Mouse (Mus musculus) spleen, postnatal 14 days (tissue): ENCODE results near the gene Zfp36.
A peak's percentile ranks its signal among the peaks of the same experiment; 100 is the strongest.
"Not testable (repeated sequence)": the region's sequence is repeated elsewhere in the genome, so short reads cannot be mapped to it uniquely, and the experiment has no call there.

Experiments
- DNase-seq, 2 experiments: peaks; one replicate each; pipeline ENCODE4 v3.0.0; 2021 to 2022; ENCODE audit warnings: low spot score in 2 of 2

Zfp36 gene

DNA sequence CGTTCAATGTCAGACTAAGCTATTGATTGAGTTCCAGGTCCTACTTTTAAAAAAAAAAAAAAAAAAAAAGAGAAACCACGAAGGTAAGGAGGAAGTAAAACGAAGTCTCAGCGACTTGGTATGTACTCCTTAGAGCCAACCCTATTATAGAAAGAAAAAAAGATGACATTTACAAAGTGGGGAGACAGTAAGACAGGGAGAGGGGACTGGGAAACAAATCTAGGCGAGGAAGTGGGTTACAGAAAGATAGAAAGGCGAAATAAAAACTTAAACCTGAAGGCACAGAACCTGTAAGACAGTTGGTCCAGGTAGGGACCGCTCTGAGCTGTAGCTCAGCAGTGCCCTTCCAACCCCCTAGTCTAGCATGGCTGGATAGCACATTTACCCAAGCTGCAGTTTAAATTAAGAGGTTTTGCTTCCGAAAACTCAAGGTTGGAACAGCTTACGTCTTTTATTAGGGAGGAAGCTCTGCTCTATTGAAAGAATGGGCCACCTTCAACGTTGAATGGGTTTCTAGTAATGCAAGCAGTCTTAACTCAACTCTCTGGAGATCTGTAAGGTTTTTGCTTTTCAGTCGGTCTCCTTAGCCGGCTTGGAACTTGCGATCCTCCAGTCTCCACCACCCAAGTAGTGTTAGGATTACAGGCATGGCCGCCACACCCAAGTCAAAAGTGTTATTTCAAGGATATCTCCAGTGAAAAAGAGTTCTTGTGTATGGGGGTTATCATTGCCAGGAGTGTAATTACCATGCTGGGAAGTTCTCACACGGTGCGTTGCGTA lies at the start of gene Zfp36:
Gene Zfp36, minus strand, starts transcription at position 17 of the 780 bp plus-strand sequence.
- no peak for DNase-seq

- DNase-seq = no peak
Measured at GRCm38 (mm10) chr7:28427738-28428137, 47.7 kb upstream of the Zfp36 start.

DNA sequence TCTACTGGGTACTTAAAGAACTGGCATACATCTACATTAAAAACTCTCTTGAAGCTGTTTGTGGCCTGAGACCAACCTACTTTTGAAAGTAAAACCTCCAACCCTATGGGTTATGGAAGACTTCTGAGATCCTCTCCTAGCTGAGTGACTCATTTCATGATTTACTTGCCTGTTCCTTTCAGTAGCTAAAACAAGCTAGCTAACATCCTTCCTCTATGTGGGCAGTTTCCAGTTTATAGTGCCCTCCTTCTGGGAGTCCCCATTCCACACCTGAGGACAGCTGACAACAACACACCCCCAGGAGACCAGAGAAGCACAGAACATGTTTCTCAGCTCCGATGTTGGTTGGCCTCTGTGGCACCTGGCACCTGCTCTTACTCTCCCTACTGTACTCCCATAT lies 43.0 kb upstream of the Zfp36 start:
- DNase-seq = no peak

DNA sequence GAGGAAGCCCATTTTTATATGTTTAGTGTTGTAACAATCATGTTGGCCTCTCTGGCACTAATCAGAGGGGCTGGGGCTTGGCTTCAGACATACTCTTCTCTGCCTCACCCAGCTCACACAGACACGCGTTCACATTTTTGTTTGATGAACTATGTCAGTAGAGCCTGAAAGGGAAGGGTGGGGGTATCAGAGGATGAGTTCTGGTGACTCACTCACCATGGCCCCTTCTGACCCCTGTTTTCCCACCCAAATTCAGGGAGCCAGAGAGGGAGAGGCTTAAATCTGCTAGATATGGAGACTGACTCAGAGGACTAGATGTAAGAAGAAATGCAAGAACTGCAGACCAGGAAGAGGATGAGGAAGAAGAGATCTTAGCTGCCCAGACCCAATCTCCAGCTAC lies 39.4 kb upstream of the Zfp36 start:
- no peak for DNase-seq

GRCm38 (mm10) chr7:28418096-28418670 lies 38.1 kb upstream of the Zfp36 start:
- no peak for DNase-seq

DNA sequence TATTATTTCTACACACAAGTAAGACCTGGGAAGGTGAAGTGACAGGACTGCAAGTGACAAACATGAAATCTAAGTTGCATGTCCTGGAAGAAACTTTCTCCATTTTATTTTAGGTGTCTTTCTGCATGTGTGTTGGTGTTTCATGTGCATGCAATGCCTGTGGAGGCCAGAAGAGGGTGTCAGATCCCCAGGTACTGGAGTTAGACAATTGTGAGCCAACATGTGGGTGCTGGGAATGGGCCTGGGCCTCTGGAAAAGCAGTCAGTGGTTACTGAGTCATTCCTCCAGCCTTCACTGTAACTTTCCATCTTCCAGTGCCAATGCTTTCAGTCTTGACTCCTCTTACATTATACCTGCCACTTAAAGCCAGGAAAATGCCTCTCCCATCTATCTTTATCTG lies 37.3 kb upstream of the Zfp36 start:
- DNase-seq = no peak

GRCm38 (mm10) chr7:28412826-28413225 lies 32.8 kb upstream of the Zfp36 start:
- no peak for DNase-seq

GRCm38 (mm10) chr7:28410841-28411475 lies 30.9 kb upstream of the Zfp36 start:
- no peak for DNase-seq

DNA sequence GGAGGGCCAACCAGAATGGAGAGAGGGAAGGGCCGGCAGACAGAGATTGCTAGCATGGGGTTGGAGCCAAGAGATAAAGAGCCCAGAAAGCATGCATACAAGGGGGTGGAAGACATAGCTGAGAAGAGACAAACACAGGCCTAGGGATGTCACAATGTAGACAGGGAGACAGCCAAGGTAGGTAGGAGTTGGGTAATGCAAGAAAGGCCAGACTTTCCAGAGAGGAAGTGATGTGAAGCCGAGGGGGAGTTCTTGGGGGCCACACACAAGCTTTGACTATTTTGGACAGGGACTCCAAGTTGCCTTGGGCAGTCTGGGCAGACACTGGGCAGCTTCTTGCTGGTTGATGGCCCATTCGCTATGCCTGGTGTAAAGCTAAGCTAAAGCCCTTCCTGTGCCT lies 21.9 kb upstream of the Zfp36 start:
- no peak for DNase-seq

- DNase-seq = no peak
Measured at GRCm38 (mm10) chr7:28401030-28401429, 21.0 kb upstream of the Zfp36 start.

DNA sequence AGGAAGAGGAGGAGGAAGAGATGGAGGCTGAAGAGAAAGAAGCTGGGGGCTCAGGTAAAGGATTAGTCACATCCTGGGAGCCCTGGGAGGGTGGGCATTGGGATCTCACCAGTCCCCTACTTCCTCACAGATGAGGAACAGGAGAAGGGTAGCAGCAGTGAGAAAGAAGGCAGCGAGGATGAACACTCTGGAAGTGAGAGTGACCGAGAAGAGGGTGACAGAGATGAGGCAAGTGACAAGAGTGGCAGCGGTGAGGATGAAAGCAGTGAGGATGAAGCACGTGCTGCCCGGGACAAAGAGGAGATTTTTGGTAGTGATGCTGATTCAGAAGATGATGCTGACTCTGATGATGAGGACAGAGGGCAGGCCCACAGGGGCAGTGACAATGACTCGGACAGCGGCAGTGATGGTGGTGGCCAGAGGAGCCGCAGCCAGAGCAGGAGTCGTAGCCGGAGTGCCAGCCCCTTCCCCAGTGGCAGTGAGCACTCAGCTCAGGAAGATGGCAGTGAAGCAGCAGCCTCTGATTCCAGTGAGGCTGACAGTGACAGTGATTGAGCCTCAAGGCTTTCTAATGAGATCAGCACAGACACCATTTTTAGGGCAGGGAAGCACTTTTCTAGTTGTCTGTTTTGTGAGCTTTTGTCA lies 18.8 kb upstream of the Zfp36 start:
- DNase-seq = no peak

GRCm38 (mm10) chr7:28398000-28398399 lies 17.9 kb upstream of the Zfp36 start:
- no peak for DNase-seq

GRCm38 (mm10) chr7:28395425-28395824 lies 15.4 kb upstream of the Zfp36 start:
- no peak for DNase-seq

- DNase-seq = no peak
Measured at GRCm38 (mm10) chr7:28393272-28393951, 13.4 kb upstream of the Zfp36 start.

DNA sequence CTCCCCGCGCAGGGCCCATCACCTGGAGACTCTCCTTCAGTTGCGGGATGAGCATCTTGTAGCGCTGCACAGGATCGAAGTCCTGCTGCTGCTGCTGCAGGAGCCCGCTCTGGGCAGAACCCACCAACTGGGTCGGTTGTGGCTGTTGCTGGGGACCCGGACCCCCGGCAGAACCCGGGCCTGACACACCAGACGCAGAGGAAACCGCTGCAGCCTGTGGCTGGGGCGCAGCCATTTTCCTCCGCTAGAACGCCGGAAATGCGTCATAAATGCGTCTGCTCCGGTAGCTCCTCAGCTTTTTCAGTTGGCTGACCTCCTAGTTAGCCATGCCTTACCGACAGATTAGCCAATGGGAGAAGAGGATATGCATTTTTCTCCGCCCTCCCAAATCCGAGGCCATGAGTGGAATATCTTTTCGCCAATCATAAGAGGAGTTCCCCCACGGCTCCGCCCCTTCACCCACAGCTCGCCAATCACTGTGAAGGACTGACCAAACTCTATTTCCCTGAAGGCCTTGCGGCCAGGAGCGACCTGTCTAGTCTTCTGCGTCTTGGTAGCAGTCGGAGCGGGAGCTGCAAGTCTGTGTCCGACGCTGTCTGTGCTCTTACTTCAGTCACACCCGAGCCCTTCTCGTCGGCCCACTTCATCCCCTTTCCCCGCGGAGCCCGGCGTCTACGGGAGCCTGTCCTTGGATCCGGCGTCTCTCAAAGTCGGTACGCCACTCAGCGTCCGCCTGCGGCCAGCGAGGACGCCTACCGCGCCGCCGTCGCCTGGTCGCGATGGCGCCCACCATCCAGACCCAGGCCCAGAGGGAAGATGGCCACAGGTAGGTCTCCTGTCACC lies 12.6 kb upstream of the Zfp36 start, which contains the start of the genes Med29 and Paf1:
Gene Med29, minus strand, starts transcription at position 280 of the 843 bp plus-strand sequence.
Gene Paf1, plus strand, starts transcription at position 523 of the 843 bp plus-strand sequence.
- DNase-seq = peak; percentile 88

DNA sequence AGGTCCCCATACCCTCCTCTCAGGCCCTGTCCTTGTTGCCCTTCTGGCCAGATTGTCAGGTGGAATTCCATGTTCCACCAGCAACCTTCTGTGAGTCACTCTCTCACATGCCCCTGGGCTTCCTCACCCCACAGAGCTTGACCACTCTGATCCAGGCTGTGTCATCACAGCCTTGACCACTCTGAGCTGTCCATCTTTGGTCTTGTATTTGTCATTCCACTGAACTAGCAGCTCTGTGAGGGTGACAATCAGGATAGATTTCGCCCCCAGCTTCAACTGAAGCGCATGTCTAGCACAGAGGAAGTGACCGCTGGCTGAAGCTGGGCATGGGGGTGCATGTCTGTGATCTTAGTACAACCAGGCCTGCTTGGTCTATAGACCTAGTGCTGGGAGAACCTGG lies 10.3 kb upstream of the Zfp36 start:
- no peak for DNase-seq

DNA sequence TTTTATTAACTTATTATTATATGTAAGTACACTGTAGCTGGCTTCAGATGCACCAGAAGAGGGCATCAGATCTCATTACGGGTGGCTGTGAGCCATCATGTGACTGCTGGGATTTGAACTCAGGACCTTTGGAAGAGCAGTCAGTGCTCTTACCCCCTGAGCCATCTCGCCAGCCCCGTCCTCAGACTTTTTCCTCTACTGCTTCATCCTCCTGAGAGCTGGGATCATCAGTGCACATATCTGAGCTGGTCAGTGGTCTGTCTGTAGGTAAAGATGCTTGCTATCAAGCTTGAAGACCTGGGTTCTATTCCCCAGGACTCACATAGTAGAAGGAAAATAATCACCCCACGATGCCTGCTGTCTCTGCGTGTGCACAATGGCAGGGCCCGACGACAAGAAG lies 7.3 kb upstream of the Zfp36 start:
- not testable (repeated sequence) for DNase-seq

DNA sequence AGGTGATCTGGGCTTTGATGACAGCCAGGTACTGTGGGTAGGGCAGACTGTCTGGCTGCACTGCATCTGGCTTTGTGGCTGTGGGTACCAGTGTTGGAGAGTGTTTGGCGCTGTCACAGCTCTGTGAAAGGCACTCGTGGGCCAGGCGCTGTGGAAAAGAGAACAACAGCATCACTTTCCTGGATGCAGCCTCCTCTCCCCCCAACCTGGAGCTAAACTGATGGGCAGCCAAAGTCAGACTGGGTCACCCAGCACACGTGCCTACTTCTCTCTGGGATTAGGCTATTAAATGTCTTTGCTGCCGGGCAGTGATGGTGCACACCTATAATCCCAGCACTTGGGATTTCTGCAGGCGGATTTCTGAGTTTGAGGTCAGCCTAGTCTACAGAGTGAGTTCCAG lies 6.8 kb upstream of the Zfp36 start:
- DNase-seq = not testable (repeated sequence)

GRCm38 (mm10) chr7:28386462-28386861 lies 6.4 kb upstream of the Zfp36 start:
- DNase-seq = peak; percentile 76 to 87

GRCm38 (mm10) chr7:28386007-28386406 lies 6.0 kb upstream of the Zfp36 start:
- no peak for DNase-seq

DNA sequence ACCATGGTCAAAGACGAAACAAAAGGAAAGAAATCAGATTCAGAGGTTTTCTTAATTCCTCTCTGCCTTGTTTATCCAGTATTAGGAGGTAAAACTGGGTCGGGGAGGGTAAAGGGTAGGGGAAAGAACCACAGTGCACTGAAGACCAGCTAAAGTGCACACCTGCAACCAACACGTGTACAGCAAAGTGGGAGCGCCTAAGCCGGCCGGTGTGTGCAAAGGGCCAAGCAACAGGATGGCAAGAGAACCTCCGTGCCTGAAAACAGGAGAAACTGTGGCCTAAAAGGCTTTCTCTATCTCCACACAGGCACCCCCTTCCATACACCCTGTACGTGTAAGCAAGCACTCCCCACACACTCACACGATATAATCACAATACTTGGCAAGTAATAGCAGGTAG lies 5.1 kb upstream of the Zfp36 start:
- DNase-seq = no peak
